Mouse (Mus musculus): ENCODE results near the gene Grik4. TPM values are rescaled to one million over a fixed set of nuclear protein-coding genes. Genes with fewer than 3 reads are reported as not detected.

The Grik4 gene
- total RNA-seq, 2 experiments from 2014 or later, result 0.41 to 0.54 TPM

- no peak for DNase-seq (ENCODE audit: low spot score in 2 of 2)
These were observed 37.3 kb downstream of the Grik4 start for GRCm38 (mm10) chr9:42906995-42907394.

DNA sequence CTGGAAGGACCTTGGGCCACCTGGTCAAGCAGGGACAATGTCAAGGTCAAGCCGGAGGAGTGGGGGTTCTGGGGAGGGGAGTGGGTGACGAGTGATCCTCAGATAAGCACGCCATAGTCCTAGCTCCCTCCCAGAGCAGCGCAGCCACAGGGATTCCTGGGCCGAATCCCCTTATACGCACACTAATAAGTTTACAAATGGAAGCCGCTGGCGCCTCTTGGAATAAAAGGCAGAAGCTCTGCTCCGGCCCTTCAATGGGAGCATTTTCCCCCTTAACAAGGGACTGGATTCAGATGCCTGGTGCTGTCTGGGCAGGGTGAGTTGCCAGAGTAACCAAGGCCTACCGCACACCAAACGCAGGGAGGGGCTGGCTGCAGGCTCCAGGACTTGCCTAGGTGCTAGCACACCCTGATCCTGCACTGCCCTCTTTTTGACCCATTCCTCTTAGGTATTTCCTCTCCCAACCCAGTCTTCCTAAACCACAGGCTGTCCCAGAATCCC lies 46.2 kb downstream of the Grik4 start:
- no peak for DNase-seq (ENCODE audit: low spot score in 2 of 2)

DNA sequence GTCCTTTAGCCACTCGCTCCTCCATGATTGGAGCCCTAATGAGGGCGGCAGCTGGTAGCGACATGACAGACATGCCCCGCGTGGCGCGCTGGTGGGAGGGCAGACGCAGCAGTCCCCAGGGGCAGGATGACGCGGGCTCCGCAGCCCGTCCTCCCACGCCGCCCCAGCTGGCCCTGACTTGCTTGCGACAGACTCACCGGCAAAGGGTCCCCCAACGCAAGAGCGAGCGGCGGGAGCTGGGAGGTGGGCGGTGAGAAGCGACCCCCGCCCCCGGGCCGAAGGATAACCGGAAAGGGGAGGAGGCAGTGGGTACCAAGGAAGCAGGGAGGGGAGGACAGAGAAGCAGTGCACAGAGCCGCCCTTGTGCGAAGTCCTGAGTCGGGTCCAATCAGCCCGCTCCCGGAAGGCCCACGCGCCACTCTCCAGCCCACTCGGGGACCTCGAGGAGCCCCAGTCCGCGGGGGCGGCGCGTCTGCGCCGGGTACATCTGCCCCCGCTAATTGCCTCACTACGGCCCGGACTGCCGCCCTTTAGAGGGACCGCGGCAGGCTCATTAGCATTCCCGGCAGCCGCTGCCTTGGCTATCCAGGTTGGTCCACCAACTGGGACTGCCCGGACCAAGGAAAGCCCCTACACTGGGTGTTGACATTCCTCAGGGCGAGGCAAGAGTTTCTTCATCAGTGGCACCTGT lies 46.8 kb downstream of the Grik4 start:
- DNase-seq (ENCODE audit: low spot score in 2 of 2), result peak in 1 of 2 experiments; percentile 52

DNA sequence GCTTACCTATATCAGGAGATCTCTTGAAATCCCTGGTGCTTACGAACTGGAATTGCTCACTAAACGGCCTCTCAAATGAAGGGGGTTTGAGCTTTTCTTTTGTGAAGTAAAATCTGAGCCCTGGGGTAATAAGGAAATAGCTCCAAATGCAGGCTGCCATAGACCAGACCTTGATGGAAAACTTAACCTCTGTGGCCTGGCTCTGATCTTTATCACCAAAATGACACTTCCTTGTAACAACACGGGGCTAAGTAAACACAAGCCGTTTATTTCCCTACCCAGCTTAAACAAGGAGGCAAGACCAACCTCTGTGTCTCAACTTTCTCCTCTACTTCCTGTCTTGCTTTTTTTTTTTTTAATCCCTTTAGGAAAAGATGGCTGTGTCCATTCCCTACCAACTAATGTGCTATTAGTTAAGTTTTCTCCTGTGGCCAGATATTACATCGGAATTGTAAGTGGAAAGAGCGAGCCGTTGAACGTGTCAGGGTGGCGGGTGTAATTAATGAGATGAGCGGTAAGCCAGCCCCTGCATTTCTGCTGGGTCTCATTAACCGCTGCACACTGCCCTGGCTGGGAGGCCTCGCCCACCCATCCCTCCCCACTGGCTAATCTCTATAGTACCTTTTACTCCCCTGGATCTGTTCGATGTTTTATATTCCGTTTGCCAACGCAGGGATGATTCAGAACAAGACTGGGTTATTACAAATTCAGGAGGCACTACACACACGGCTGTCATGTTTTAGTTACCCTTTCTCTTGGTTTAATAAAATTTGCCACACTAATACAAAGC lies 47.7 kb downstream of the Grik4 start:
- DNase-seq (ENCODE audit: low spot score in 2 of 2), result no peak

- DNase-seq (ENCODE audit: low spot score in 2 of 2), result no peak
These were observed 51.5 kb downstream of the Grik4 start for GRCm38 (mm10) chr9:42892765-42893164.

DNA sequence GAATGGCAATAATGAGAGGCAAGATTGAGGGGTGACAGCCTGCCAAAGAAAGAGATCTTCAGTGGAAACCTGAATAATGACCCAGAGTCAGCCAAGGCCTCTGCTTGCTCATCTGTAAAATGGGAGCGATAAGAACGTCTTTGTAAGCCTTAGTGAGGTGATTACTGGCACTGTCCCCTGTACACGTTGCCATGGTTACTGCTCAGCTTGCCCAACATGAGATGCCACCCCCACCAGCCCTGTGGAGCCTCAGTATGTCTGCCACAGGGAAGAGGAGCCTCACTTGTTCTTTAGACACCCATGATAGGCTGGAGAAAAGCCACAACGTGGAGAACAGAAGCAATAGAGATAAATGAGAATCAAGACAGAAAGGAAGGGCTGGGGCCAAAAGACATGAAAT lies 56.4 kb downstream of the Grik4 start:
- no peak for DNase-seq (ENCODE audit: low spot score in 2 of 2)

GRCm38 (mm10) chr9:42886112-42886766 lies 58.1 kb downstream of the Grik4 start:
- no peak for DNase-seq (ENCODE audit: low spot score in 2 of 2)

DNA sequence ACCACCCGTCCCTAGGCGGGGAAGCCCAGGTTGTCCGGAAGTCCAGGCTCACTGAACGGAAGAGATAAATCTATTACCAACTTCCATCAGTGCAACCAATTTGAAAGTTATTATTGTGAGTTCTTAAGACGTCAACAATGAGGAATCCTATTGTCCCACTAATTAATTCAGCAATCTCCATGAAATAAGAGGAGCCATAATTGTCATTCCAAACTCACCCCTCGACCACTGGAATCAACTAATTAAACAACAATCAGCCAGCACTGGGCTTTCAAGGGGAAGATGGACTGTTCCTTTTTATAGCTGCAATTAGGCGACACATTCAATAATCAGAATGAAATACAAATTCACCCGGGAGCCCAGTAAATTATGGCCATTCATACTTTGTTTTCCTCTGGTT lies 58.7 kb downstream of the Grik4 start:
- DNase-seq (ENCODE audit: low spot score in 2 of 2), result no peak

DNA sequence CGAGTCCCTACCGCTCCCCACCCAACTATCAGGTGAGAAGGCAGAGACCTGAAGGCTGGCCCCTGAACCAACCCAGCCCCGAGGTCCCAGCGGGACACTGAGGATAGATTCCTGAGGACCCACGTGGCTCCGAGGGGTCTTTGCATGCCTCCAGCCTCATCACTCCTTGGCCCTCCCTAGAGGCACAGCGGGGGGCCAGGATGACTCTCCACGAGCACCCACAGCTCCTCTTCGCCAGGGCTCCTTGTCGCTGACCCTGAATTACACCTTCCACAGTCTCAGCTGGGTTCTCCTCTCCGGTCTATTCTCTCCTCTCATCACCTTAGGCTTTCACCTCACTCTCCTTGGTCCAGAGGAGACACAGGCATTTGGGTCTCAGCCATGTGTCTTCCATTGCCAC lies 59.2 kb downstream of the Grik4 start:
- DNase-seq (ENCODE audit: low spot score in 2 of 2), result no peak

DNA sequence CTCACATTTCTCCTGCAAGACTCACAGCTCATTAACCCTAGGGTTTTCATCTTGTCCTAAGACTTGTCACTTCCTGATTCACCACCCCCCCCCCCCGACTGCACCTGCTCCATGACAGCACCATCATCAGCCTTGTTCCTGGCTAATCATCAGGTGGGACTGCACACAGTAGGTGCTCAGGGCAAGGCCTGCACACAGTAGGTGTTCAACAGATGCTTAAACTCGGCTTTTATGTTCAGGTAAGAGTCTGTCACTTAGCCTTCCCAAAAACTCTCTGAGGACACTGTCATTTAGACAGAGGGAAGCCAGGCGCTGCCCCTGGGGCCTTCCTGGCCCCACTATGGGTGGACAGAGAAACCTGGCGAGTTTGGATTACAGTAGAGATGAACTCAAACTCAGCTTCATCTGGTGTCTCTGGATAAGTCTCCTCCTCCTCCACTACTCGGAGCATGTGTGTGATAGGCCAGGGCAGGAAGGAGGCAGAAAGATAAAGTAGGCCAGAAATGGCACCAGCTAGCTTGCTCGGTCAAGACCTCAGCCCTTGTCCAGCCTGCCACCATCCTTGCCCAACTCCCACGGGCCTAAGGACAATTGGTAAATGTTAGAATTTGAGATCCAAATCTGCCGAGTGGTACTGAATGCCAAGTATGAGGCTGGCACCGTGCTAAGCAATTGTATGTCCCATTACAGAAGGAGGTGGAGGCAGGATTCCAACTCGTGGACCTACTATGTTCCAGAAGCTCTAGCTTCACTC lies 61.1 kb downstream of the Grik4 start:
- no peak for DNase-seq (ENCODE audit: low spot score in 2 of 2)

GRCm38 (mm10) chr9:42882313-42882712 lies 62.0 kb downstream of the Grik4 start:
- no peak for DNase-seq (ENCODE audit: low spot score in 2 of 2)

DNA sequence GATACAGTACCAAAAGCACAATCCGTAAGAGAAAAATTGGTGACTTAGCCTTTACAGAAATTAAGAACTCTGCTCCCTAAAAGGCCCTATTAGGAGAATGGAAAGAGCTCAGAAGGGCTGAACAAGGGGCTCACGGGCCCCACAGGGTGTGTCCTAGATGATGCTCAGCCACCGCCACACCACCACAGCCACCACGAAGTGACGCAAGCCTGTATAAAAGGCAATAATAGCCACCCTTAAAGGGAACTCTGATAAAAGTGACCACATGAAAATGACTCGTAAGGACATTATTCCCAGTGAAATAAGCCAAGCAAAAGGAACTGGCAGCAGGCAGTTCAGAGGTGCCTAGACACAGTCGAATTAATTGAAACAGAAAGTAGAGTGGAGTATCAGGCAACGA lies 63.3 kb downstream of the Grik4 start:
- DNase-seq (ENCODE audit: low spot score in 2 of 2), result no peak

GRCm38 (mm10) chr9:42878401-42878800 lies 65.9 kb downstream of the Grik4 start:
- no peak for DNase-seq (ENCODE audit: low spot score in 2 of 2)

- DNase-seq (ENCODE audit: low spot score in 2 of 2), result no peak
These were observed 71.4 kb downstream of the Grik4 start for GRCm38 (mm10) chr9:42872885-42873284.

DNA sequence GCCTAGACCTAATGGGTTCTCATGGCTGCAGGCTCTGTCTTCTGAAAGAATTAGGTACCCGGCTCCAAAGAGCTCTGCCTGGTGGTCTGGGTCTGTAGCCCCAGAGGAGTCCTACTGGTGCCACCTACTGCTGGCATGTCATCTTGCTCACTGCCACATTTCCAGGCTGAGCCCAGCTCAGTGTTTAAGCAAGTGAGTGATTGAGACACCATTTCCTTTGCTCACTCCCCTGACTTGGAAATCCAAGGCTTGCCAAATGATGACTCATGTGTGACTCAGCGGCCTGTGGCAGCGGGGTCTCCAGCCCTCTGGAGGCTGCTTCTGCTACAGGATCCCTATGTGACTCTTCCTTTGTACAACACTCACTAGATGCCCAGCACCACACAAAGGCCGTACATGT lies 72.6 kb downstream of the Grik4 start:
- DNase-seq (ENCODE audit: low spot score in 2 of 2), result no peak

DNA sequence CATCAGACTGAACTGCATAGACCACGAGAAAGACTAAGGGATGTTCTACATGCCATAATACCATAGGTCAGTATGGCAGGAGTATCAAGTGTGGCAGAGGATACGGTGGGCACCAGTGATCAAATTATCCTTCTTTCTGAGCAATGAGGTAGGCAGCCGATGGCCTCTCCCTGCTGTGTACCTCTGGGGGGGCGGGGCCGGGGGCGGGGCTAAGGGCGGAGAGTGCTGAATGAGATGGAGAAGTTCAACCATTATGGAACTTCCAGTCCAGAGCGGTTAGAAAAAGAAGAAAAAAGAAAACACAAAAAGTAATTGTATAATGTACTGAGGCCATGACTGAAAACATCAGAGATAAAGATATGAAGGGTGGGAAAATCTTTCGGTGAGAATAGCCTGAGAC lies 74.0 kb downstream of the Grik4 start:
- DNase-seq (ENCODE audit: low spot score in 2 of 2), result no peak

GRCm38 (mm10) chr9:42868508-42868907 lies 75.8 kb downstream of the Grik4 start:
- no peak for DNase-seq (ENCODE audit: low spot score in 2 of 2)

DNA sequence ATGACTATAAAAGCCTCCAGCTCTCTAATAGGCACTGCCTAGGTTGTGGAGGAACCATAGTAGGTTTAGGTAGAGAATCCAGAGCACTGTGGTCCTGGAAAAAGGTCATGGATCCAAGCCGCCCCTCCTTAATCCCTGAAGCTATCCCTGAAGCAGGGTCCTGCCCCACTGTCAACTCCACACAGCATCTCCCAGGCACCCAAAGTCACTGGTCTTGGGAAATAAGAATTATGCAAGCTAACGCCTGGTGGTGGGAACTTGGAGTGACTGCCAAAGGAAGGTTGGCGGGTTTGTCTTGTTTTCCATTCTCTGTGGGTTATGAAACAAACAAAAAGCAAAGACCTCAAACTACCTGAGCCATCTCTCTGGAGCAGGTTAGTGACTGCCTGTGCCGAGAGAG lies 77.6 kb downstream of the Grik4 start:
- DNase-seq (ENCODE audit: low spot score in 2 of 2), result no peak

- no peak for DNase-seq (ENCODE audit: low spot score in 2 of 2)
These were observed 79.1 kb downstream of the Grik4 start for GRCm38 (mm10) chr9:42865036-42865829.

DNA sequence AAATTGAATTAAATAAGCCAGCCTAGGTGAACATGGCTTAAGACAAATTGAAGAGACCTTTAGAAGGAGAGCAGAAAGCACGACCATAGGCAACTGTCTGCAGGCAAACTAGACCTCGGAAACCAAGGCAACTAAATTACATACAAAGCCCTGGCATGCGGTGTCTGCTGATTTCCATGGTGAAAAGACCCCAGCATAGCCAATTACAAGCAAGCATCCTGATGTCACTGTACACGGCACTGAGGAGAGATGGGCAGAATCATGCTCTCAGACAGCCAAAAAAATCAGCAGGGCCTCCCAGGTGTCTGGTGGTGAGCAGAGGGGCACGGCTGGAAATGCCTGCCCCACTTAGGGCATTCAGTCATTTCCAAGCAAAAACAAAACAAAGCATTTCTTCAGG lies 80.9 kb downstream of the Grik4 start:
- no peak for DNase-seq (ENCODE audit: low spot score in 2 of 2)

- DNase-seq (ENCODE audit: low spot score in 2 of 2), result no peak
These were observed 82.6 kb downstream of the Grik4 start for GRCm38 (mm10) chr9:42861711-42862110.
